Mouse (Mus musculus): ENCODE results near the gene Bicra.

The Bicra gene

GRCm38 (mm10) chr7:15948381-15948941 is 99.3 kb downstream of the Bicra start:
- peak; percentile 95 for DNase-seq (ENCODE audit: low read depth, low spot score)

GRCm38 (mm10) chr7:15947653-15948260 is 100.0 kb downstream of the Bicra start:
- no peak for DNase-seq (ENCODE audit: low read depth, low spot score)

- peak; percentile 99 for DNase-seq (ENCODE audit: low read depth, low spot score)
Observed at GRCm38 (mm10) chr7:15945721-15946536, 101.8 kb downstream of the Bicra start, which contains the start of gene Nop53. Gene Nop53, minus strand, starts transcription at chr7:15946074.

GRCm38 (mm10) chr7:15945211-15945610 is 102.5 kb downstream of the Bicra start:
- no peak for DNase-seq (ENCODE audit: low read depth, low spot score)

- DNase-seq (ENCODE audit: low read depth, low spot score) = no peak
Observed at GRCm38 (mm10) chr7:15944311-15944710, 103.4 kb downstream of the Bicra start.

GRCm38 (mm10) chr7:15938621-15939020 is 109.1 kb downstream of the Bicra start:
- DNase-seq (ENCODE audit: low read depth, low spot score) = no peak

- DNase-seq (ENCODE audit: low read depth, low spot score) = peak; percentile 80
Observed at GRCm38 (mm10) chr7:15937491-15937890, 110.2 kb downstream of the Bicra start.

GRCm38 (mm10) chr7:15933437-15934359 is 114.0 kb downstream of the Bicra start:
- DNase-seq (ENCODE audit: low read depth, low spot score) = no peak

- no peak for DNase-seq (ENCODE audit: low read depth, low spot score)
Observed at GRCm38 (mm10) chr7:15931635-15932034, 116.1 kb downstream of the Bicra start.

GRCm38 (mm10) chr7:15930543-15930942 is 117.2 kb downstream of the Bicra start:
- peak; percentile 74 for DNase-seq (ENCODE audit: low read depth, low spot score)

- peak; percentile 81 for DNase-seq (ENCODE audit: low read depth, low spot score)
Observed at GRCm38 (mm10) chr7:15929910-15930309, 117.8 kb downstream of the Bicra start.

- DNase-seq (ENCODE audit: low read depth, low spot score) = peak; percentile 96
Observed at GRCm38 (mm10) chr7:15922220-15922773, 125.4 kb downstream of the Bicra start, which contains the start of gene Selenow. Gene Selenow, minus strand, starts transcription at chr7:15922402.

GRCm38 (mm10) chr7:15921796-15922195 is 125.9 kb downstream of the Bicra start:
- DNase-seq (ENCODE audit: low read depth, low spot score) = peak; percentile 71
